Mouse (Mus musculus) MEL (cell line): ENCODE measurements at regions not wholly inside any gene's neighbourhood (a gene's known extent, or its start where the extent isn't known, plus 50 kb on each side); places are given as distances from the start of the nearest gene placed in this dataset.

ENCODE experiments used
- DNase-seq: peaks from one replicate; pipeline ENCODE4 v3.0.0; 2011; ENCODE audit warnings: low read depth, low spot score
- H3K27ac ChIP-seq: 2 replicates; pipeline ENCODE4 v1.5.1; 2012; ENCODE audit warnings: low read depth, mild to moderate bottlenecking, control low read depth, low read length, moderate library complexity; ENCODE audit not compliant: control insufficient read depth
- H3K27me3 ChIP-seq, 2 experiments: fragments of 150-350 bp in 1 of 2; sonication (generic) in 1 of 2; 2 replicates each; pipeline ENCODE4 v1.6.1; 2012; ENCODE audit warnings: low read length in 2 of 2, mild to moderate bottlenecking in 2 of 2, improper control_type of control experiment in 1 of 2, moderate library complexity in 1 of 2; ENCODE audit not compliant: insufficient read depth in 2 of 2, control insufficient read depth in 1 of 2
- H3K36me3 ChIP-seq, 2 experiments: 2 replicates each; pipeline ENCODE4 v1.6.1; 2012 to 2014; ENCODE audit warnings: low read length in 2 of 2, improper control_type of control experiment in 1 of 2, inconsistent platforms in 1 of 2, mild to moderate bottlenecking in 1 of 2; ENCODE audit not compliant: insufficient read depth in 2 of 2, control insufficient read depth in 1 of 2
- H3K4me1 ChIP-seq, 2 experiments: fragments of 150-350 bp in 1 of 2; sonication (generic) in 1 of 2; 2 replicates each; pipeline ENCODE4 v1.6.1; 2012; ENCODE audit warnings: low read length in 2 of 2, improper control_type of control experiment in 1 of 2, mild to moderate bottlenecking in 1 of 2; ENCODE audit not compliant: insufficient read depth in 2 of 2, control insufficient read depth in 1 of 2
- H3K4me3 ChIP-seq, 2 experiments: fragments of 150-350 bp in 1 of 2; sonication (generic) in 1 of 2; 2 replicates each; pipeline ENCODE4 v1.5.1; 2012; ENCODE audit warnings: low read depth in 2 of 2, low read length in 2 of 2, mild to moderate bottlenecking in 2 of 2, moderate library complexity in 2 of 2, control low read depth in 1 of 2, improper control_type of control experiment in 1 of 2; ENCODE audit not compliant: control insufficient read depth in 1 of 2, insufficient read depth in 1 of 2
- H3K79me2 ChIP-seq: 2 replicates; pipeline ENCODE4 v1.6.1; 2012; ENCODE audit warnings: mild to moderate bottlenecking, low read length, moderate library complexity; ENCODE audit not compliant: control insufficient read depth, poor library complexity, insufficient read depth
- H3K9ac ChIP-seq: 2 replicates; pipeline ENCODE4 v1.6.1; 2012; ENCODE audit warnings: low read depth, mild to moderate bottlenecking, control low read depth, low read length, moderate library complexity; ENCODE audit not compliant: control insufficient read depth, poor library complexity, severe bottlenecking
- H3K9me3 ChIP-seq: fragments of 150-350 bp; sonication (generic); replicated peaks from 2 replicates; pipeline ENCODE4 v1.6.1; 2012; ENCODE audit warnings: mild to moderate bottlenecking, low read length, improper control_type of control experiment, moderate library complexity; ENCODE audit not compliant: insufficient read depth
- BHLHE40 ChIP-seq: IDR thresholded peaks from 2 replicates; pipeline ENCODE4 v1.6.1; 2012; ENCODE audit warnings: low read depth, mild to moderate bottlenecking, inconsistent platforms, low read length, improper control_type of control experiment, borderline replicate concordance
- ETS1 ChIP-seq: IDR thresholded peaks from 2 replicates; pipeline ENCODE4 v1.6.1; 2012; ENCODE audit warnings: low read depth, mild to moderate bottlenecking, inconsistent platforms, low read length, improper control_type of control experiment, moderate library complexity
- GABPA ChIP-seq: IDR thresholded peaks from 2 replicates; pipeline ENCODE4 v1.6.1; 2012; ENCODE audit warnings: low read depth, mild to moderate bottlenecking, inconsistent platforms, low read length, improper control_type of control experiment, moderate library complexity
- GATA1 ChIP-seq: IDR thresholded peaks from 2 replicates; pipeline ENCODE4 v1.6.1; 2011; ENCODE audit warnings: low read depth, low read length, improper control_type of control experiment
- HCFC1 ChIP-seq: IDR thresholded peaks from 2 replicates; pipeline ENCODE4 v1.6.1; 2012; ENCODE audit warnings: low read depth, mild to moderate bottlenecking, inconsistent platforms, low read length, improper control_type of control experiment, moderate library complexity
- JUND ChIP-seq: IDR thresholded peaks from 2 replicates; pipeline ENCODE4 v1.6.1; 2011; ENCODE audit warnings: low read depth, mild to moderate bottlenecking, improper control_type of control experiment, low read length
- KAT2A ChIP-seq: conservative IDR thresholded peaks from 2 replicates; pipeline ENCODE4 v1.6.1; 2012; ENCODE audit warnings: low read depth, low read length, improper control_type of control experiment, inconsistent platforms
- MAX ChIP-seq: IDR thresholded peaks from 2 replicates; pipeline ENCODE4 v1.6.1; 2011; ENCODE audit warnings: low read length, improper control_type of control experiment
- MYB ChIP-seq: IDR thresholded peaks from 2 replicates; pipeline ENCODE4 v1.6.1; 2011; ENCODE audit warnings: mild to moderate bottlenecking, low read depth, low read length, improper control_type of control experiment
- NELFE ChIP-seq: IDR thresholded peaks from 2 replicates; pipeline ENCODE4 v1.6.1; 2011; ENCODE audit warnings: low read depth, low read length, improper control_type of control experiment
- SIN3A ChIP-seq: IDR thresholded peaks from 2 replicates; pipeline ENCODE4 v1.6.1; 2012; ENCODE audit warnings: low read length, improper control_type of control experiment, inconsistent platforms
- SMC3 ChIP-seq: IDR thresholded peaks from 2 replicates; pipeline ENCODE4 v1.6.1; 2011; ENCODE audit warnings: low read depth, low read length, improper control_type of control experiment
- TBP ChIP-seq: IDR thresholded peaks from 2 replicates; pipeline ENCODE4 v1.8.0; 2011; ENCODE audit warnings: low read depth, low read length, improper control_type of control experiment
- USF1 ChIP-seq: IDR thresholded peaks from 2 replicates; pipeline ENCODE4 v1.6.1; 2014; ENCODE audit warnings: low read depth, mild to moderate bottlenecking, inconsistent platforms, low read length, improper control_type of control experiment, moderate library complexity
- USF2 ChIP-seq, 2 experiments: IDR thresholded peaks; 2 replicates each; pipeline ENCODE4 v1.6.1; 2011 to 2012; ENCODE audit warnings: improper control_type of control experiment in 2 of 2, low read length in 2 of 2, borderline replicate concordance in 1 of 2, inconsistent platforms in 1 of 2, low read depth in 1 of 2, mild to moderate bottlenecking in 1 of 2; ENCODE audit not compliant: insufficient read depth in 1 of 2
- ZKSCAN1 ChIP-seq: IDR thresholded peaks from 2 replicates; pipeline ENCODE4 v1.6.1; 2012; ENCODE audit warnings: low read depth, mild to moderate bottlenecking, inconsistent platforms, low read length, improper control_type of control experiment, moderate library complexity
- ZMIZ1 ChIP-seq: IDR thresholded peaks from 2 replicates; pipeline ENCODE4 v1.6.1; 2012; ENCODE audit warnings: low read depth, mild to moderate bottlenecking, inconsistent platforms, low read length, improper control_type of control experiment, moderate library complexity
- ZNF384 ChIP-seq: IDR thresholded peaks from 2 replicates; pipeline ENCODE4 v1.6.1; 2012; ENCODE audit warnings: low read depth, mild to moderate bottlenecking, inconsistent platforms, low read length, improper control_type of control experiment

DNA sequence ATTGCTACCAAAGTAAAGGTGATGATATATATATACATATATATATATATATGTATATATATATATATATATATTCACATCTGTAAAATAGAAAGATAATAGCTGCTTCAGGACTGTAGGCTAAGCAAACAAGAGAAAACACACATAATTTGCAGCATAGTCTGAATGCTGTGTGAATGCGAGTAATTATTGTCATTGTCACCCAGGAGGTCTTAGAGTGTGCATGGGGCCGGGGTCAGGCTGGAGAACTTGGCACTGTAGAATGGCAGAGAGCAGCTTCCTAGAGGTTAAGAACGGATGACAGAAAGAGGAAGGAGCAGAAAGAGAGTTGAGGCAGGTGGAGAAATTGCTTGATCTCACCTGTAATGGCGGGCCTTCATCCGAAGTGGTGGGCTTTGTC, 217.6 kb downstream of the Igsf11 start:
- Histone ChIP-seq H3K79me2 (no peaks in the 10 kb centered on the region), H3K36me3 (no peaks in the 10 kb centered on the region), H3K4me1 (no peaks in the 10 kb centered on the region), H3K9ac (no peak overlapping the region), H3K9me3 (no peaks in the 10 kb centered on the region), H3K4me3 (no peak overlapping the region), H3K27ac (no peak overlapping the region), H3K27me3 (no peaks in the 10 kb centered on the region)
- TF ChIP-seq SIN3A (no peak), KAT2A (no peak), USF2 (IDR thresholded peaks at IDR 0.05; ENCODE audit: borderline replicate concordance in 1 of 2, insufficient read depth in 1 of 2, low read depth in 1 of 2, low read length in 2 of 2) (no peak), JUND (no peak), ZKSCAN1 (no peak), ZNF384 (no peak), SMC3 (no peak), MAX (no peak)
- DNase-seq: no peak

DNA sequence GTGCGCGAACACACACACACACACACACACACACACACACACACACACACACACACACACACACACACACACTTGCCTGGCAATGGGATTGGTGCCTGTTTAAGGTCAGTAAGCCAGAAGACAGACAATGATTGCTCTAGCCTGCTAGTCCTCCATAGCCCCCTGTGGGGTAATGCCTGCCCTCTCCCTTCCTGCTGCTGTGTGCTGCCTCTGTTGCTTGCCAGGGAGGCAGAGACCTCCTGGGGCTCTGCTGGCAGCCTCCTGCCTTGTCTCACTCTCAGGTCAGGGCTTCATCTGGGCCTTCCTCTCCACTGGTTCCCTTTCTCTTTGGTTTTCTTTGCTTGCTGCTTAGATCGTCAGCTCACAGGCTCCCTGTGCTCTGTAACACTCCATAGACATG, 225.6 kb downstream of the Igsf11 start:
- Histone ChIP-seq H3K4me1 (no peaks in the 10 kb centered on the region), H3K27me3 (no peaks in the 10 kb centered on the region), H3K36me3 (no peaks in the 10 kb centered on the region), H3K79me2 (no peaks in the 10 kb centered on the region), H3K9me3 (no peaks in the 10 kb centered on the region), H3K4me3 (no peak overlapping the region), H3K27ac (no peak overlapping the region), H3K9ac (no peak overlapping the region)
- TF ChIP-seq SIN3A (no peak), MYB (no peak), JUND (no peak), GABPA (no peak), ZMIZ1 (no peak), BHLHE40 (no peak), USF2 (IDR thresholded peaks at IDR 0.05; ENCODE audit: borderline replicate concordance in 1 of 2, insufficient read depth in 1 of 2, low read depth in 1 of 2, low read length in 2 of 2) (no peak), NELFE (no peak), SMC3 (no peak), HCFC1 (no peak), ETS1 (no peak)
- no peak for DNase-seq

- H3K4me3 ChIP-seq: no peak overlapping the region
- no peak for TF ChIP-seq HCFC1
- no peak for TF ChIP-seq TBP
- TF ChIP-seq NELFE: no peak
- no peak for TF ChIP-seq USF1
- no peak for TF ChIP-seq ZNF384
- no peak for TF ChIP-seq GATA1
- no peak for TF ChIP-seq SIN3A
- no peak overlapping the region for H3K27ac ChIP-seq
- no peaks in the 10 kb centered on the region for H3K4me1 ChIP-seq
- H3K36me3 ChIP-seq: no peaks in the 10 kb centered on the region
- no peaks in the 10 kb centered on the region for H3K9me3 ChIP-seq
- no peaks in the 10 kb centered on the region for H3K27me3 ChIP-seq
- no peak for DNase-seq
- no peak overlapping the region for H3K9ac ChIP-seq
- H3K79me2 ChIP-seq: no peaks in the 10 kb centered on the region
Observed at GRCm38 (mm10) chr16:39119811-39120210, 227.3 kb downstream of the Igsf11 start.
